Mouse (Mus musculus) midbrain, embryonic 13.5 days (tissue): ENCODE measurements around the gene Lrrc8c. TPM values are rescaled to one million over a fixed set of nuclear protein-coding genes. Genes with fewer than 3 reads are reported as not detected.

Experiments used
- ATAC-seq: fragments of 200-750 bp; cut with Nextera tagmentation; 2 replicates; pipeline ENCODE4 v1.8.0; 2017; ENCODE audit warnings: mild to moderate bottlenecking, moderate TSS enrichment, moderate library complexity
- H3K27ac ChIP-seq: fragments of 300-500 bp; sonication (generic); 2 replicates; pipeline ENCODE4 v1.5.1; 2015; ENCODE audit warnings: inconsistent platforms, mild to moderate bottlenecking, moderate library complexity
- H3K27me3 ChIP-seq: fragments of 300-500 bp; sonication (generic); 2 replicates; pipeline ENCODE4 v1.6.1; 2015; ENCODE audit warnings: mild to moderate bottlenecking, inconsistent platforms
- H3K36me3 ChIP-seq: fragments of 300-500 bp; sonication (generic); 2 replicates; pipeline ENCODE4 v1.6.1; 2015; ENCODE audit warnings: mild to moderate bottlenecking, inconsistent platforms
- H3K4me1 ChIP-seq: fragments of 300-500 bp; sonication (generic); replicated peaks from 2 replicates; pipeline ENCODE4 v1.6.1; 2015; ENCODE audit warnings: inconsistent platforms
- H3K4me2 ChIP-seq: fragments of 300-500 bp; sonication (generic); replicated peaks from 2 replicates; pipeline ENCODE4 v1.6.1; 2015; ENCODE audit warnings: moderate library complexity, mild to moderate bottlenecking, inconsistent platforms
- H3K4me3 ChIP-seq: fragments of 300-500 bp; sonication (generic); replicated peaks from 2 replicates; pipeline ENCODE4 v1.5.1; 2015; ENCODE audit warnings: mild to moderate bottlenecking, inconsistent platforms
- H3K9ac ChIP-seq: fragments of 300-500 bp; sonication (generic); replicated peaks from 2 replicates; pipeline ENCODE4 v1.6.1; 2015; ENCODE audit warnings: mild to moderate bottlenecking, inconsistent platforms
- H3K9me3 ChIP-seq: fragments of 300-500 bp; sonication (generic); 2 replicates; pipeline ENCODE4 v1.6.1; 2016; ENCODE audit warnings: mild to moderate bottlenecking, inconsistent platforms
- WGBS: fragments of 180-500 bp; shearing (Covaris S2); methylation state at CpG from one replicate; pipeline ENCODE4 v1.1.7; 2015; 5-methylcytosine and 5-hydroxymethylcytosine counted together
- polyA plus RNA-seq: library from polyadenylated mRNA; unstranded; fragments of >200 nt; fragmentation: Nextera tagmentation; extraction: Ambion mirVana; gene quantifications from 2 replicates; pipeline ENCODE4 v1.2.1, GENCODE M21; 2015

The Lrrc8c gene
- polyA plus RNA-seq, 1 experiment from 2014 or later: 9.7 TPM

GRCm38 (mm10) chr5:105613002-105613401, 93.8 kb downstream of the Lrrc8c start:
- no peaks in the 10 kb centered on the region; the same call in 1 of the 2 replicates for H3K4me1 ChIP-seq
- H3K9ac ChIP-seq: no peak overlapping the region
- WGBS: 88% methylated on average over 9 of the region's 9 CpGs
- no peak overlapping the region for H3K27ac ChIP-seq
- no peak overlapping the region for H3K4me2 ChIP-seq
- peaks cover 10% of the 10 kb centered on the region for H3K36me3 ChIP-seq
- H3K4me3 ChIP-seq: no peak overlapping the region
- ATAC-seq: no peak
- no peaks in the 10 kb centered on the region for H3K27me3 ChIP-seq
- no peaks in the 10 kb centered on the region for H3K9me3 ChIP-seq

- H3K27me3 ChIP-seq: no peaks in the 10 kb centered on the region
- H3K36me3 ChIP-seq: peaks cover 3% of the 10 kb centered on the region; the same call in 1 of the 2 replicates
- H3K27ac ChIP-seq: no peak overlapping the region
- no peak overlapping the region for H3K9ac ChIP-seq
- H3K9me3 ChIP-seq: no peaks in the 10 kb centered on the region
- H3K4me2 ChIP-seq: no peak overlapping the region
- 36% methylated on average over 5 of the region's 5 CpGs for WGBS
- no peaks in the 10 kb centered on the region; the same call in 1 of the 2 replicates for H3K4me1 ChIP-seq
- ATAC-seq: 0 out of 2 replicates have a peak, but pooled peaks have one; percentile 37
- no peak overlapping the region for H3K4me3 ChIP-seq
Measured at GRCm38 (mm10) chr5:105614000-105614399, 94.8 kb downstream of the Lrrc8c start.

- no peaks in the 10 kb centered on the region; the same call in 1 of the 2 replicates for H3K4me1 ChIP-seq
- 86% methylated on average over 9 of the region's 9 CpGs for WGBS
- H3K4me3 ChIP-seq: no peak overlapping the region
- H3K9me3 ChIP-seq: no peaks in the 10 kb centered on the region
- no peak overlapping the region for H3K4me2 ChIP-seq
- no peaks in the 10 kb centered on the region for H3K36me3 ChIP-seq
- ATAC-seq: no peak
- H3K9ac ChIP-seq: no peak overlapping the region
- no peak overlapping the region for H3K27ac ChIP-seq
- H3K27me3 ChIP-seq: no peaks in the 10 kb centered on the region
Measured at GRCm38 (mm10) chr5:105614682-105615434, 95.7 kb downstream of the Lrrc8c start.

GRCm38 (mm10) chr5:105615871-105616454, 96.8 kb downstream of the Lrrc8c start:
- H3K36me3 ChIP-seq: no peaks in the 10 kb centered on the region
- H3K4me2 ChIP-seq: no peak overlapping the region
- no peak for ATAC-seq
- H3K27ac ChIP-seq: no peak overlapping the region
- H3K27me3 ChIP-seq: no peaks in the 10 kb centered on the region
- no peaks in the 10 kb centered on the region; the same call in 1 of the 2 replicates for H3K4me1 ChIP-seq
- H3K4me3 ChIP-seq: no peak overlapping the region
- 72% methylated on average over 7 of the region's 7 CpGs for WGBS
- H3K9ac ChIP-seq: no peak overlapping the region
- no peaks in the 10 kb centered on the region for H3K9me3 ChIP-seq

GRCm38 (mm10) chr5:105616538-105616937, 97.3 kb downstream of the Lrrc8c start:
- Histone ChIP-seq H3K9me3 (no peaks in the 10 kb centered on the region), H3K27me3 (no peaks in the 10 kb centered on the region), H3K4me3 (no peak overlapping the region), H3K9ac (no peak overlapping the region), H3K4me1 (no peaks in the 10 kb centered on the region; the same call in 1 of the 2 replicates), H3K36me3 (no peaks in the 10 kb centered on the region), H3K27ac (no peak overlapping the region), H3K4me2 (no peak overlapping the region)
- no peak for ATAC-seq
- WGBS: 81% methylated on average over 5 of the region's 5 CpGs

GRCm38 (mm10) chr5:105618510-105618909, 99.3 kb downstream of the Lrrc8c start:
- Histone ChIP-seq H3K27ac (no peak overlapping the region), H3K9ac (no peak overlapping the region), H3K36me3 (no peaks in the 10 kb centered on the region), H3K4me2 (no peak overlapping the region), H3K4me1 (no peaks in the 10 kb centered on the region; the same call in 1 of the 2 replicates), H3K9me3 (no peaks in the 10 kb centered on the region), H3K27me3 (no peaks in the 10 kb centered on the region), H3K4me3 (no peak overlapping the region)
- no peak for ATAC-seq

- no peak for ATAC-seq
- WGBS: 89% methylated on average over 2 of the region's 2 CpGs
- Histone ChIP-seq H3K4me2 (no peak overlapping the region), H3K4me1 (no peaks in the 10 kb centered on the region), H3K9me3 (no peaks in the 10 kb centered on the region), H3K27ac (no peak overlapping the region), H3K36me3 (no peaks in the 10 kb centered on the region), H3K27me3 (no peaks in the 10 kb centered on the region), H3K9ac (no peak overlapping the region), H3K4me3 (no peak overlapping the region)
Measured at GRCm38 (mm10) chr5:105619666-105620065, 100.5 kb downstream of the Lrrc8c start.

GRCm38 (mm10) chr5:105620505-105621116, 101.4 kb downstream of the Lrrc8c start:
- no peaks in the 10 kb centered on the region for H3K4me1 ChIP-seq
- no peaks in the 10 kb centered on the region for H3K9me3 ChIP-seq
- WGBS: 76% methylated on average over 6 of the region's 6 CpGs
- H3K36me3 ChIP-seq: no peaks in the 10 kb centered on the region
- no peak overlapping the region for H3K4me2 ChIP-seq
- no peak for ATAC-seq
- no peaks in the 10 kb centered on the region for H3K27me3 ChIP-seq
- H3K4me3 ChIP-seq: no peak overlapping the region
- no peak overlapping the region for H3K27ac ChIP-seq
- H3K9ac ChIP-seq: no peak overlapping the region

GRCm38 (mm10) chr5:105623074-105623713, 104.0 kb downstream of the Lrrc8c start:
- Histone ChIP-seq H3K9ac (no peak overlapping the region), H3K4me1 (no peaks in the 10 kb centered on the region; the same call in 1 of the 2 replicates), H3K36me3 (no peaks in the 10 kb centered on the region), H3K4me2 (no peak overlapping the region), H3K27ac (no peak overlapping the region), H3K27me3 (no peaks in the 10 kb centered on the region), H3K9me3 (no peaks in the 10 kb centered on the region), H3K4me3 (no peak overlapping the region)
- ATAC-seq: no peak
- 75% methylated on average over 4 of the region's 4 CpGs for WGBS

- no peak for ATAC-seq
- Histone ChIP-seq H3K4me1 (no peaks in the 10 kb centered on the region; the same call in 1 of the 2 replicates), H3K27me3 (no peaks in the 10 kb centered on the region), H3K4me3 (no peak overlapping the region), H3K4me2 (no peak overlapping the region), H3K9me3 (no peaks in the 10 kb centered on the region), H3K9ac (no peak overlapping the region), H3K27ac (no peak overlapping the region), H3K36me3 (no peaks in the 10 kb centered on the region)
- WGBS: 92% methylated on average over 3 of the region's 3 CpGs
Measured at GRCm38 (mm10) chr5:105624257-105624656, 105.1 kb downstream of the Lrrc8c start.

GRCm38 (mm10) chr5:105625504-105626150, 106.4 kb downstream of the Lrrc8c start:
- ATAC-seq: no peak

More at GRCm38 (mm10) chr5:105625504-105626150, 106.4 kb downstream of the Lrrc8c start:
- no peaks in the 10 kb centered on the region for H3K9me3 ChIP-seq
- no peaks in the 10 kb centered on the region; the same call in 1 of the 2 replicates for H3K4me1 ChIP-seq
- no peak overlapping the region for H3K9ac ChIP-seq
- H3K27ac ChIP-seq: no peak overlapping the region
- WGBS: 67% methylated on average over 8 of the region's 8 CpGs
- H3K4me3 ChIP-seq: no peak overlapping the region
- H3K36me3 ChIP-seq: no peaks in the 10 kb centered on the region
- H3K27me3 ChIP-seq: no peaks in the 10 kb centered on the region
- H3K4me2 ChIP-seq: no peak overlapping the region
